Mouse (Mus musculus): Measurements from ENCODE around the gene Clec2d.
"Not testable (repeated sequence)": the region's sequence is repeated elsewhere in the genome, so short reads cannot be mapped to it uniquely, and the experiment has no call there.

The Clec2d gene

DNA sequence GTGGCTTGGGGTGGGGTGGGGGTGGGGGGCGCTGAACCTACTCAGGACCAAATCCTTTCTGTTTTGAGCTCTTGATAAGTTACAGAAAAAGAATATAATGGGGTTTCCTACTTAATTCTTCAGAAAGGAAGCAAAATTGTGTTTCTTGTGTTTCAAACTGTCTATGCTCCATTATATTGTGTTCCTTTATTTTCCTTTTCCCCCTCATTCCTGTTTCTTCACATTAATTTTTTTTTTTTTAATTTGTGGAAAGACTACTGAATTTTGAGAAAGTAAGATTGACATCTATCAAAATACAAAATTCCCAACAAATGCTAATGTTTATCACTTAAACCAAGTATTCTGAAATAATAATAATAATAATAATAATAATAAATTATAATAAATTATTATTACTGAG lies 834 bp downstream of the Clec2d start:
- Histone ChIP-seq H3K36me3 (ENCODE audit: control insufficient read depth, insufficient read depth, low read length, poor library complexity, severe bottlenecking) (peaks cover 24% of the 10 kb centered on the region), H3K27me3 (ENCODE audit: control insufficient read depth, insufficient read depth, low read length, poor library complexity, severe bottlenecking) (no peaks in the 10 kb centered on the region)
- no peak for DNase-seq (ENCODE audit: low read depth, low spot score)

DNA sequence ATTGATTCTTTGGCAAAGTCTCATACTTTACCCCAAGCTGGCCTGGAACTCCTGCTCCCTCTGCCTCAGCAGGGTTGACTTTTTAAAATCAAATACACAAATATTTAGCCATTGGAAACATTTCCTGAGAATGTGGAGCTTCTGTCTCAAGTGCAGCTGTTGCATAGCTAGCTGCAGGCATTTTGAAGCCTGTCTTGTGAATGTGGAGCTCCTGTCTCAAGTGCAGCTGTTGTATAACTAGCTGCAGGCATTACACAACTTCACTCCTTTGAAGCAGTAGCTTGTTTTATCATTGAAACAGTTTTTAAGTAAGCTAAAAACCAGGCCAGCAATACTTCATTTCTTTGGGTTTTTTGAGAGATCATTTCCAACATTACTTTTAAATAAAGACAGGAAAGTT lies 1.3 kb downstream of the Clec2d start:
- Histone ChIP-seq H3K27me3 (ENCODE audit: control insufficient read depth, insufficient read depth, low read length, poor library complexity, severe bottlenecking) (no peaks in the 10 kb centered on the region), H3K36me3 (ENCODE audit: control insufficient read depth, insufficient read depth, low read length, poor library complexity, severe bottlenecking) (peaks cover 28% of the 10 kb centered on the region)
- DNase-seq (ENCODE audit: low read depth, low spot score), result peak; percentile 32

DNA sequence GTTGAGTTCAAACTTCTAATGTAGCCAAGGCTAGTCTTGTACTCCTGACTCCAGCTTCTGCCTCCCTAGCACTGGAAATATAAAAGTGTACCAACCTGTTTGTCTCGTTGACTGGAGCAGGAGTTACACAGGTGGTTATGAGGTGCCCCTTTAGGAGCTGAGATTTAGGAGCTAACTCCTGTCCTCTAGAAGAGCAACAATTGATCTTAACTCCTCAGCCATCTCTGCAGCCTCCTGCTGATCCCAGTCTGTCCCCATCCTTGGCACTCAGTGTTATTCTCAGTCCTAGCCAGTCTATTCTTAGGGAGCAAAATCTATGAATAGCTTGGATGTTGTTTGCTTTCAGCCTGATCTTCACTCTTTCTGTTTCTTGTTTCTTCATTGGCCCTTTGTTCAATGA lies 2.1 kb downstream of the Clec2d start:
- H3K36me3 ChIP-seq (ENCODE audit: control insufficient read depth, insufficient read depth, low read length, poor library complexity, severe bottlenecking), result peaks cover 31% of the 10 kb centered on the region
- H3K27me3 ChIP-seq (ENCODE audit: control insufficient read depth, insufficient read depth, low read length, poor library complexity, severe bottlenecking), result no peaks in the 10 kb centered on the region
- no peak for DNase-seq (ENCODE audit: low read depth, low spot score)

DNA sequence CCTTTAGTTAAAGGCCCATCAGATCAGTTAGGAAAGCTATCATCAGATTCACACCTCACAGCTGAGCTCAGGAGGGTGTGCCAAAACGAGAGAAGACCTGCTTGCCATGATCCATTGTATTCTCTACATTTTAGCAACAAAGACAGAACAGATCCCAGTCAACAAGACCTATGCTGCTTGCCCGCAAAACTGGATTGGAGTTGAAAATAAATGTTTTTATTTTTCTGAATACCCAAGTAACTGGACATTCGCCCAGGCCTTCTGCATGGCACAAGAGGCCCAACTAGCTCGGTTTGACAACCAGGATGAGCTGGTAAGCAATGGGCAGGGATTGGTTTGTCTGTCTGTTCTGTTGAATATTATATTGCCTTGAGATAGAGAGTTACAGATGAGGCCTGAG lies 3.6 kb downstream of the Clec2d start:
- DNase-seq (ENCODE audit: low read depth, low spot score); H3K27me3 ChIP-seq (ENCODE audit: control insufficient read depth, insufficient read depth, low read length, poor library complexity, severe bottlenecking): not testable (repeated sequence)
- peaks cover 31% of the 10 kb centered on the region for H3K36me3 ChIP-seq (ENCODE audit: control insufficient read depth, insufficient read depth, low read length, poor library complexity, severe bottlenecking)

DNA sequence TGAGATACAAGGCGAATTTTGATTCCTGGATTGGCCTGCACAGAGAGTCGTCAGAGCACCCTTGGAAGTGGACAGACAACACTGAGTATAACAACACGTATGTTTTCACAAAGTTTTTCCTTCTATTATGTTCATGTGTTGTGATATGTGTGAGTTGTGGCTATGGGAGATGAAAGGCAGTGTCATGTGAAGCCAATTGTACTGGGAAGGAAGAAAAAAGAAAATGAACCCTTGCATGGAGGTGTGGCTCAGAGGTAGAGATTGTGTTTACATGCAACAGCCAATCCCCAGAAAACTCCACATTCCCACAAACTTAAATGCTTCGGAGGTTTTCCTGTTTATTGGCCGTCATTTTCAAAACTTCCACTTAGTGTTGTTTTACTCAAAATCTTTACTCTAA lies 4.4 kb downstream of the Clec2d start:
- no peaks in the 10 kb centered on the region for H3K27me3 ChIP-seq (ENCODE audit: control insufficient read depth, insufficient read depth, low read length, poor library complexity, severe bottlenecking)
- H3K36me3 ChIP-seq (ENCODE audit: control insufficient read depth, insufficient read depth, low read length, poor library complexity, severe bottlenecking), result peaks cover 31% of the 10 kb centered on the region
- DNase-seq (ENCODE audit: low read depth, low spot score), result no peak

DNA sequence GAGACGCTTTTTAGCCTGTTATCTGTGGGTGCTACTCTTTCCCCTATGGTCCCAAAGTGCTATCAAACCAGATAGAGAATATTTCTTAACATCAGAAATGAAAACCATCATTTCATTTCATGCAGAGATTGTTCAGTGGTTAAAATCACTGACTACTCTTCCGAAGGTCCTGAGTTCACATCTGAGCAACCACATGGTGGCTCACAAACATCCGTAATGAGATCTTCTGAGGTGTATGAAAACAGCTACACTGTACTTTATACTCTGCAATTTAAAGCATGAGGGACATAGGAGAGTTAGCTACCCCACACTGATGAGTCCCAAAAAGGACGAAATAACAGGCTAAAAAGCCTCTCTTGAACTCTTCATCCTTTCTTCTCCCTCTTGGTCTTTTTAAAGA lies 5.6 kb downstream of the Clec2d start:
- Histone ChIP-seq H3K27me3 (ENCODE audit: control insufficient read depth, insufficient read depth, low read length, poor library complexity, severe bottlenecking) (no peaks in the 10 kb centered on the region), H3K36me3 (ENCODE audit: control insufficient read depth, insufficient read depth, low read length, poor library complexity, severe bottlenecking) (peaks cover 31% of the 10 kb centered on the region)
- DNase-seq (ENCODE audit: low read depth, low spot score), result no peak

DNA sequence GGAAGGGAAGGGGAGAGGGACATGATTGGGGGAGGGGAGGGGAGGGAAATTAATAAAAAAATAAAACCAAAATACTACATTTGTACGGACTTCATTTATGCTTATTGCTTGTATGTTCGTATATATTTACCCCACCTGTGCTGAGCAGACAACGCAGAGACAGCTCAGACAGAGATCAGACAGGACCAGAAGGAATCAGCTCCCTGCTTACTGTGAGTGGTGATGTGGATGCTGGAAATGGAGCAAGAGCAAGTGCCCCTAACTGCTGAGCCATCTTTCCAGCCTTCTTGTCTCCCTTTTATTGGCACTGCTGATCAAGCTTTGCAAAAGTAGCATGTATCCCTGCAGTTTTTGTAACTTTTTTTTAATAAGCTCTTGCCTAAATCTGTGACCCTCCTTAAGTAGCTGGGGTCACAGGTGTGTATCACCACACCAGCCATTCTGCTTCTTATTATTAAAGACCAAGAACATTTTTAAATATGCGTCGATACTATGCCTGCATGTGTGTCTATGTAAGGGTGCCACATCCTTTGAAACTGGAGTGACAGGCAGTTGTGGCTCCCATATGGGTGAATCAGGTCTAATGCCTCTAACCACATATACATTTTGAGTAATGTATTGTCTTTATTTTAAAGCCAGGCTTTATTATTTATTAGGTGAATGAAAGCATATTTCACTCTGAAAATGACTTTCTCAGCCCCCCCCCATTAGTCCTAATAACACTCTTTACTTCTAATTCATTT lies 6.2 kb downstream of the Clec2d start:
- Histone ChIP-seq H3K36me3 (ENCODE audit: control insufficient read depth, insufficient read depth, low read length, poor library complexity, severe bottlenecking) (peaks cover 31% of the 10 kb centered on the region), H3K27me3 (ENCODE audit: control insufficient read depth, insufficient read depth, low read length, poor library complexity, severe bottlenecking) (no peaks in the 10 kb centered on the region)
- DNase-seq (ENCODE audit: low read depth, low spot score), result no peak

DNA sequence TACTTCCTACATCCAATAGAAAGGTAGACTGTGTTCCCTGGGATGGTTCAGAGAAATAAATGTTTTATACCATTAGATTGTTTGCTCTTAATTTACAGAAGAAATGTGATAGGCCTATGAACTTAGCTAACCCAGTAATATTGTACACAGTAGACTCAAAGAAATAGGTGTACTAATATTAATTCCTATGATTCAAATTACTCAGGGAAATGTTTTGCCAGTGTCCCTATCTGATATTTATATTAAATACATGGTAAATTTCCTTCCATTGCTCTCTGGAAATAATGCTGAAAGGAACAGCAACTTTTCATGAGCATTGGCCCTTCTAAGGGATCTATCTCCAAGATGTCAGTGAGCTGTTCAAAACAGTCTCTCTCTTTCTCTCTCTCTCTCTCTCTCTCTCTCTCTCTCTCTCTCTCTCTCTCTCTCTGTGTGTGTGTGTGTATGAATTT lies 6.8 kb downstream of the Clec2d start:
- no peaks in the 10 kb centered on the region for H3K27me3 ChIP-seq (ENCODE audit: control insufficient read depth, insufficient read depth, low read length, poor library complexity, severe bottlenecking)
- peaks cover 31% of the 10 kb centered on the region for H3K36me3 ChIP-seq (ENCODE audit: control insufficient read depth, insufficient read depth, low read length, poor library complexity, severe bottlenecking)
- DNase-seq (ENCODE audit: low read depth, low spot score), result no peak

DNA sequence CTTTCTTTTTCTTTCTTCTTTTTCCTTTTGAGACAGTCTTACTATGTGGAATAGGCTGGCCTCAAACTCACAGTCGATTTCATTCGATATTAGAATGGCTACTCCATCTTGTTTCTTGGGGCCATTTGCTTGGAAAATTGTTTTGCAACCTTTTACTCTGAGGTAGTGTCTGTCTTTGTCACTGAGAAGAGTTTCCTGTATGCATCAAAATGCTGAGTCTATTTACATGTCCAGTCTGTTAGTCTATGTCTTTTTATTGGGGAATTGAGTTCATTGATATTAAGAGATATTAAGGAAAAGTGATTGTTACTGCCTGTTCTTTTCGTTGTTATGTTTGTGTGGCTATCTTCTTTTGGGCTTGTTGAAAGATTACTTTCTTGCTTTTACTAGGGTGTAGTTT lies 7.4 kb downstream of the Clec2d start:
- not testable (repeated sequence) for DNase-seq (ENCODE audit: low read depth, low spot score); H3K27me3 ChIP-seq (ENCODE audit: control insufficient read depth, insufficient read depth, low read length, poor library complexity, severe bottlenecking)
- H3K36me3 ChIP-seq (ENCODE audit: control insufficient read depth, insufficient read depth, low read length, poor library complexity, severe bottlenecking), result peaks cover 28% of the 10 kb centered on the region

DNA sequence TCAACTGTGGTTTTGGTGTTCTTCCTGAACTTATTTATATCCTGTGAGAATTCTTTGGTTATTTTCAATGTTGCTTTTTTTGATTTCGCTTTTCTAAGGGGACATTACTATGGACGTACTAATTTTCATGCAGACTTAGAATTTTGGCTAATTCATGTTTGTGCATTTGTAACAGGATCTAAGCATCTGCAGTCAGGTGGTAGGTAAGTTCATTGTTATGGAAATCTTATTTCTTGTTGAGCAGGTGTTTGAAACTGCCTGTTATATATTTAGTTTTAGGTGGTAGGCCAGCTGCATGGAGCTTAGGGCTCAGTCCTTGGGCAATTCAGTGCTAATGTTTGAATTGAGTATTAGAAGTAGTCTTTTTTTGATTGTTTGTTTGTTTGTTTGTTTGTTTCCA lies 13.0 kb downstream of the Clec2d start:
- peak; percentile 55 for DNase-seq (ENCODE audit: low read depth, low spot score)
- Histone ChIP-seq H3K36me3 (ENCODE audit: control insufficient read depth, insufficient read depth, low read length, poor library complexity, severe bottlenecking) (no peaks in the 10 kb centered on the region), H3K27me3 (ENCODE audit: control insufficient read depth, insufficient read depth, low read length, poor library complexity, severe bottlenecking) (no peaks in the 10 kb centered on the region)

DNA sequence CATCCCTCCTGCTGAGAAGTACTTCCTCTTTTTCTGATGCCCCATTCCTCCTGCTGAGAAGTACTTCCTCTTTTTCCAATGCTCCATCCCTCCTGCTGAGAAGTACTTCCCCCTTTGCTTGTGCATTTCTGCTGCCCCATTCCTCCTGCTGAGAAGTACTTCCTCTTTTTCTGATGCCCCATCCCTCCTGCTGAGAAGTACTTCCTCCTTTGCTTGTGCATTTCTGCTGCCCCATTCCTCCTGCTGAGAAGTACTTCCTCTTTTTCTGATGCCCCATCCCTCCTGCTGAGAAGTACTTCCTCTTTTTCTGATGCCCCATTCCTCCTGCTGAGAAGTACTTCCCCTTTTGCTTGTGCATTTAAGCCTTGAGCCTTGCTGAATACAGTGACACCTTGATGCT lies 19.7 kb downstream of the Clec2d start:
- not testable (repeated sequence) for H3K27me3 ChIP-seq (ENCODE audit: control insufficient read depth, insufficient read depth, low read length, poor library complexity, severe bottlenecking); DNase-seq (ENCODE audit: low read depth, low spot score); H3K36me3 ChIP-seq (ENCODE audit: control insufficient read depth, insufficient read depth, low read length, poor library complexity, severe bottlenecking)

DNA sequence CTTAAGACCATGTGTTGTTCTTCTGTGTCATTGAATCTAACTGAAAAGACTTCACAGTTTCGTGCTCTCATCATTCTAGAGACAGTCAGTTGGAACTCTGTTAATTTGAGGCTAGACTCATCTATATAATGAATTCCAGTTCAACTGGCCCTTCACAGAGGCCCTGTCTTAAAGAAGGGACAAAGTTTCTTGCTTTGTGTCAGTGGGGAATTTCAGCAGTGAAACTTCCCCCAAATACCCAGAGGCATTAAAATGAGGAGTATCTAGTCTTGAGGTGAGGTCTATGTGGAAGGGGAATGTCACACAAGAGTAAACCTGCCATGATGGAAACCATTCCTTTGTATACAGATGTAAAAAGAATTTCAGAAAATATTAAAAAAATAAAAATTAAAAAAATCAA lies 21.9 kb downstream of the Clec2d start:
- H3K36me3 ChIP-seq (ENCODE audit: control insufficient read depth, insufficient read depth, low read length, poor library complexity, severe bottlenecking), result peaks cover 2% of the 10 kb centered on the region; the same call in 1 of the 2 replicates
- H3K27me3 ChIP-seq (ENCODE audit: control insufficient read depth, insufficient read depth, low read length, poor library complexity, severe bottlenecking), result no peaks in the 10 kb centered on the region; the same call in 1 of the 2 replicates
- DNase-seq (ENCODE audit: low read depth, low spot score), result no peak

DNA sequence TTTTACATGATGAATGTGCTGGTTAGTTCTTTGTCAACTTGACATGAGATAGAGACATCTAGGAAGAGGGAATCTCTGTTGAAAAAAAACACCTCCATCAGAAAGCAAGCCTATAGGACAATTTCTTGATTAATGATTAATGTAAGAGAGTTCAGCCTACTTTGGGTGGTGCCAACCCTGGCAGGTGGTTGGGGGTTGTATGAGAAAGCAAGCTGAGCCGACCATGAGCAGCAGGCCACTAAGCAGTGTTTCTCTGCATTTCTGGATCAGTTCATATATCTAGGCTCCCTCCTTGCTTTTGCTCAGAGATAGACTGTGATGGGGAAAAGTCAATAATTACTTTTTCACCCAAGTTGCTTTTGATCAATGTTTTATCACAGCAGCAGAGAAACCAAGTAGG lies 23.9 kb downstream of the Clec2d start:
- no peak for DNase-seq (ENCODE audit: low read depth, low spot score)
- H3K36me3 ChIP-seq (ENCODE audit: control insufficient read depth, insufficient read depth, low read length, poor library complexity, severe bottlenecking), result peaks cover 2% of the 10 kb centered on the region; the same call in 1 of the 2 replicates
- no peaks in the 10 kb centered on the region; the same call in 1 of the 2 replicates for H3K27me3 ChIP-seq (ENCODE audit: control insufficient read depth, insufficient read depth, low read length, poor library complexity, severe bottlenecking)

DNA sequence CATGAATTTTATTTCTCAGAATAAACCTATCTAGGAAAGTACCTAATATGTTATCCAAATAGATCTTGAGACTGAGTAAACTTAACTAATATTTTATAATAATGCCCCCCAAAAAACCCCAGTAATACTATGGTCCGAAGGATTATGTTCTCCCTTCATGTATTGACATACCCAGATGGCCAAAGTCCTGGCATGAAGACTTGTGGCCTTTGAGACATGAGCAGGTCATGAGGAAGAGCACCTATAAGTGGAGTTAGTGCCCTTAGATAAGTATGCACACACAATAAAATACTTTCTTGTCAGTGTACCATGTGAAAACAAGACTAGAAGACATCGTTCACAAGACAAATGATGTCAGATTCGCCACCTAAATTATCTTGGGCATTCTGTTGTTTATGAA lies 24.4 kb downstream of the Clec2d start:
- Histone ChIP-seq H3K36me3 (ENCODE audit: control insufficient read depth, insufficient read depth, low read length, poor library complexity, severe bottlenecking) (peaks cover 2% of the 10 kb centered on the region; the same call in 1 of the 2 replicates), H3K27me3 (ENCODE audit: control insufficient read depth, insufficient read depth, low read length, poor library complexity, severe bottlenecking) (no peaks in the 10 kb centered on the region; the same call in 1 of the 2 replicates)
- no peak for DNase-seq (ENCODE audit: low read depth, low spot score)

DNA sequence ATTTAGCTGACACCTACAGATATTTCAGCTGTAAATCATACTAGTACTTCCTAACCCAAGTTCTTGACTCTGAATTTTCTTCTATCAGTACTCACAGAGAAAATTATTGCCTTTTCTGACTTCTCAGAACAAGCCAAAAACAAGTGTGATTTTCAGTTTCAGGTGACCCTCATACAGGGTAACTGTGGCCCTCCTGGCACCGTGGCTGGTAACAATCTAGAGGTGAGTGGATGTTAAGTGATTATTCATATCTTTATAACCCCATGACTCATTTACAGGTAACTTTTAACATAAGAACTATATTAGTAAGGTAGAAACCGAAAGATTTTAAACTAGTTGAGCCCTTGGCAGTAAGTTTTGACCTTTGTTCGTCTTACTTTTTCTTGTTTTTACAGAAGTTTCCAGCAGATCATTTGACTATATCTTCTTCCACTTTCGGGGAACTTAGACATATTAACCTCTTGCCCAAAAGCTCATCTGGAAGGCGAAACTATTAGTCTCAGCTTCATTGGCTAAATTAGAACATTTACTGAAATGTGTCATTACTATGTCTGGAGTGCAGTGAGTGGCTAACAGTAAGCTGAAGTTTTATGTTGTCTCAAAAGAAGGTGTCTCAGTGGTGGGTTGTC lies 28.6 kb downstream of the Clec2d start:
- DNase-seq (ENCODE audit: low read depth, low spot score), result peak; percentile 54
- no peaks in the 10 kb centered on the region for H3K27me3 ChIP-seq (ENCODE audit: control insufficient read depth, insufficient read depth, low read length, poor library complexity, severe bottlenecking)
- no peaks in the 10 kb centered on the region for H3K36me3 ChIP-seq (ENCODE audit: control insufficient read depth, insufficient read depth, low read length, poor library complexity, severe bottlenecking)

Measured in splenic B cell, adult 2 months (primary cell).